Mouse (Mus musculus): ENCODE results near the gene Sox5. TPM values are rescaled to one million over a fixed set of nuclear protein-coding genes. Genes with fewer than 3 reads are reported as not detected.
A peak's percentile ranks its signal among the peaks of the same experiment; 100 is the strongest.

Gene Sox5
- total and polyA plus RNA-seq, 3 experiments = 1.7 to 3.4 (median 2.4) TPM

DNA sequence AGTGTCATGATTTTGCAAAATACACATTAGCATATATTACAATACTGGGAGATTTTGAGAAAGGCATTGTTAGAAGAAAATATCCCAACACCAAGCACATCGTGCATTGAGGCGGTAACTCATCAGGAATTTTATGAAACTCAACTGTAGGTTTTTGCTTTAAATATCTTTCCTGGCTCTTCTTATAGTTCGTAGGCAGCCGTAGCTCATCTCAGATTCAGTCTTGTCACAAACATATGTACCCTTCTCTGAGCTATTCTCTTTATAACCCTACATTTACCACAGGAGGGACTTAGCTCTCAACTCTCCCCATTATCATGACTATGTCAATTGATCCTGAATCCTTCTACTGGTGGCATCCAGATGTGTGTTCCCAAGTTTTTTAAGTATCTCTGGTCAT, 705.4 kb downstream of the Sox5 start:
- Histone ChIP-seq H3K27me3 (ENCODE audit: control insufficient read depth, insufficient read depth, low read length) (no peaks in the 10 kb centered on the region), H3K27ac (no peak overlapping the region), H3K4me1 (ENCODE audit: control insufficient read depth, insufficient read depth, low read length) (no peaks in the 10 kb centered on the region), H3K4me3 (no peak overlapping the region), H3K36me3 (ENCODE audit: control insufficient read depth, insufficient read depth, low read length) (no peaks in the 10 kb centered on the region), H3K9ac (ENCODE audit: low read depth, low read length) (no peak overlapping the region), H3K79me2 (replicated peaks; ENCODE audit: control insufficient read depth, insufficient read depth, low read length) (no peaks in the 10 kb centered on the region)
- 95% methylated on average over 4 of the region's 4 CpGs for WGBS
- intact Hi-C loops (cut with DNase I) = no loop called here
- TF ChIP-seq CTCF (IDR thresholded peaks at IDR 0.05) = no peak
- no peak for TF ChIP-seq POLR2A (IDR thresholded peaks at IDR 0.05; ENCODE audit: insufficient read depth, low read depth, low read length)
- TF ChIP-seq EP300 (IDR thresholded peaks at IDR 0.05; ENCODE audit: insufficient read depth, low read depth, low read length) = no peak
- DNase-seq = no peak

DNA sequence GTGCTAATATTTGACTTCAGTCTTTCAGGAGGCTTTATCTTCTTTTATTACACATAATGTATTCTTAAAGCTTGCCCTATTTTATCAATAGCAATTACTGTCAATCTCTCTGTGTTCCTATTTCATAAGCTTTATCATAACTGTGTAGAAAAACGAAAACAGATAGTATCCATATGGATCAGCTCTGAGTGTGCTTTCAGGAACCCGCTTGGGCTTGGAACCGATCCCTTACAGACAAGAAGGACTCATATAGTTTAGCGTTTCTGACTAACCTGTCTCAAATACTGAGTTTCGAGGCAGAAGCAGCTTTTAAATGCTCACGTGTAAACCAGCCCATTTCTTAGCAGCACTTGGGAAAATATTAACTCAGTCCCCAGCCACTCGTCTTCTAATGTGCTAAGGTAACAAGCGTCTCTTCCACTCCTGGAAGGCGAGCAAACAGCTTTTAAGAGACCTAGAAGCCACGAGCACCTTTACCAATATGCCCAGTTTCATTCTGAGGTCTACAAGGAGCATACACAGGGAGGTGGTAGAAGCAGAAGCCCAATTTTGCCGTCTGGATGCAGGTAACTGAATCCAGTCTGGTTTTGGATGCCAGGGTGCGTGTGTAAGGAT, 706.3 kb downstream of the Sox5 start:
- intact Hi-C loops (cut with DNase I) = no loop called here
- no peaks in the 10 kb centered on the region for H3K27me3 ChIP-seq (ENCODE audit: control insufficient read depth, insufficient read depth, low read length)
- TF ChIP-seq EP300 (IDR thresholded peaks at IDR 0.05; ENCODE audit: insufficient read depth, low read depth, low read length) (no peak), CTCF (IDR thresholded peaks at IDR 0.05) (no peak), POLR2A (IDR thresholded peaks at IDR 0.05; ENCODE audit: insufficient read depth, low read depth, low read length) (no peak)
- no peak overlapping the region for H3K4me3 ChIP-seq
- no peak overlapping the region for H3K9ac ChIP-seq (ENCODE audit: low read depth, low read length)
- H3K79me2 ChIP-seq (replicated peaks; ENCODE audit: control insufficient read depth, insufficient read depth, low read length) = no peaks in the 10 kb centered on the region
- H3K27ac ChIP-seq = no peak overlapping the region
- WGBS = 77% methylated on average over 12 of the region's 12 CpGs
- H3K4me1 ChIP-seq (ENCODE audit: control insufficient read depth, insufficient read depth, low read length) = no peaks in the 10 kb centered on the region
- no peak for DNase-seq
- H3K36me3 ChIP-seq (ENCODE audit: control insufficient read depth, insufficient read depth, low read length) = no peaks in the 10 kb centered on the region

DNA sequence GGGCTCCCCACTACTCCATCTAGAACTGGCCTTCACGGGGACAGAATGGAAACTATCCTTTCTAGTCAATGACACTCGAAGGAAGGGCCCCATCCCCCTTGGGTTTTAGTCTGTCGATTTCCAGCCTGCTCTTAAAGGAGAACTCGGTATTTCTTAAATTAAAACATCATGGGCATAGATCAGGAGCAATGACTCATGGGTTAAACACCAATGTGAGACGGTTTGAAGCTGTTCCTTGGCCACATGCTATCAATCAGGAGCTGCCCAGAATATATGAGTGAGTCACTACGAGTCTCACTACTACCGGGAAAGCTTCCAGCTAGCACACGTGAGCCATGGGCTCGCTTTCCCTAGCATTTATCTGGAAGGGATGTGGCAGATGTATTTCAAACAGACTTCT, 707.0 kb downstream of the Sox5 start:
- intact Hi-C loops (cut with DNase I) = no loop called here
- no peaks in the 10 kb centered on the region for H3K4me1 ChIP-seq (ENCODE audit: control insufficient read depth, insufficient read depth, low read length)
- no peak overlapping the region for H3K4me3 ChIP-seq
- H3K36me3 ChIP-seq (ENCODE audit: control insufficient read depth, insufficient read depth, low read length) = no peaks in the 10 kb centered on the region
- no peaks in the 10 kb centered on the region for H3K27me3 ChIP-seq (ENCODE audit: control insufficient read depth, insufficient read depth, low read length)
- H3K79me2 ChIP-seq (replicated peaks; ENCODE audit: control insufficient read depth, insufficient read depth, low read length) = no peaks in the 10 kb centered on the region
- no peak for TF ChIP-seq POLR2A (IDR thresholded peaks at IDR 0.05; ENCODE audit: insufficient read depth, low read depth, low read length)
- no peak for TF ChIP-seq CTCF (IDR thresholded peaks at IDR 0.05)
- TF ChIP-seq EP300 (IDR thresholded peaks at IDR 0.05; ENCODE audit: insufficient read depth, low read depth, low read length) = no peak
- no peak overlapping the region for H3K9ac ChIP-seq (ENCODE audit: low read depth, low read length)
- 26% methylated on average over 9 of the region's 9 CpGs for WGBS
- DNase-seq = peak; percentile 28 to 57
- H3K27ac ChIP-seq = no peak overlapping the region

DNA sequence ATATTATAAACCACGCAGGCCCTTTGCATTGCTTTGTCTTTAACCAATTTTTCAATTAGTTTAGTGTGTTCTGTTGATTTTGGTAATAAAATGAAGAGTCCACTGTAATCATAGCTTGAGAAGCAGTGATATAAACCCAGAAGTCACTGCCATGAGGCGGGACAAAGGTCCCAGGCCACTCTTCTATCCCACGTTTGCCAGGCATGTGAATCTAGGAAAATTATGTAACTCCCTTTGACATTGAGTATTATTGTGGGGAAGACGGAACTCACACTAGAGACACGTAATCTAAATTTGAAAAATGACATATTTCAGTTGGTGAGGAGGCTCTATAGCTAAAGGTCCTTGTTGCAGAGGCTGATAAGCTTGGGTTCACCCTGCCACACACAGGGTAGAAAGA, 711.3 kb downstream of the Sox5 start:
- intact Hi-C loops (cut with DNase I) = no loop called here
- H3K27me3 ChIP-seq (ENCODE audit: control insufficient read depth, insufficient read depth, low read length) = no peaks in the 10 kb centered on the region
- 74% methylated on average over 5 of the region's 5 CpGs for WGBS
- no peaks in the 10 kb centered on the region for H3K79me2 ChIP-seq (replicated peaks; ENCODE audit: control insufficient read depth, insufficient read depth, low read length)
- no peaks in the 10 kb centered on the region for H3K36me3 ChIP-seq (ENCODE audit: control insufficient read depth, insufficient read depth, low read length)
- no peak overlapping the region for H3K4me3 ChIP-seq
- H3K9ac ChIP-seq (ENCODE audit: low read depth, low read length) = no peak overlapping the region
- no peak overlapping the region for H3K27ac ChIP-seq
- no peaks in the 10 kb centered on the region for H3K4me1 ChIP-seq (ENCODE audit: control insufficient read depth, insufficient read depth, low read length)
- TF ChIP-seq EP300 (IDR thresholded peaks at IDR 0.05; ENCODE audit: insufficient read depth, low read depth, low read length) (no peak), POLR2A (IDR thresholded peaks at IDR 0.05; ENCODE audit: insufficient read depth, low read depth, low read length) (no peak), CTCF (IDR thresholded peaks at IDR 0.05) (no peak)
- no peak for DNase-seq

DNA sequence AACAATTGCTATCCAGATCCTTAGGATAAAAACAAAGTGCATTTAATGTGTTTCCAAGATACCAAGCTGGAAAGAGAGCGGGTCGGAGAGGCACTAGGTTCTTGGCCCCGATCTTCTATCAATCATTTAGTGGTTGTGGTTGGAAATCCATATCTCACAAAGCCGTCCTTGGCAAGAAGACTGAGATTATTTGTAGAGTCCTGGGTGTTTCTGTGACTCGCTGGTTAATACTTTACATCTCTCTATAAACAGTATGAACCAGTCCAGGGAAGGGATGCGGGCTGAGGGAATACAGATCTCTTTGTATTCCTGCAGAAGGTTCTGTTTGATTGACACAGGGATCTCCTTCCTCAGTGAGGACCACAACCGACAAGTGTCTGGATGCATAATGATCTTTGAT, 714.3 kb downstream of the Sox5 start:
- Histone ChIP-seq H3K79me2 (replicated peaks; ENCODE audit: control insufficient read depth, insufficient read depth, low read length) (no peaks in the 10 kb centered on the region), H3K27me3 (ENCODE audit: control insufficient read depth, insufficient read depth, low read length) (no peaks in the 10 kb centered on the region), H3K36me3 (ENCODE audit: control insufficient read depth, insufficient read depth, low read length) (no peaks in the 10 kb centered on the region), H3K4me3 (no peak overlapping the region), H3K27ac (no peak overlapping the region), H3K9ac (ENCODE audit: low read depth, low read length) (no peak overlapping the region), H3K4me1 (ENCODE audit: control insufficient read depth, insufficient read depth, low read length) (no peaks in the 10 kb centered on the region)
- intact Hi-C loops (cut with DNase I) = no loop called here
- 83% methylated on average over 7 of the region's 7 CpGs for WGBS
- no peak for TF ChIP-seq POLR2A (IDR thresholded peaks at IDR 0.05; ENCODE audit: insufficient read depth, low read depth, low read length)
- no peak for TF ChIP-seq EP300 (IDR thresholded peaks at IDR 0.05; ENCODE audit: insufficient read depth, low read depth, low read length)
- no peak for TF ChIP-seq CTCF (IDR thresholded peaks at IDR 0.05)
- DNase-seq = no peak

DNA sequence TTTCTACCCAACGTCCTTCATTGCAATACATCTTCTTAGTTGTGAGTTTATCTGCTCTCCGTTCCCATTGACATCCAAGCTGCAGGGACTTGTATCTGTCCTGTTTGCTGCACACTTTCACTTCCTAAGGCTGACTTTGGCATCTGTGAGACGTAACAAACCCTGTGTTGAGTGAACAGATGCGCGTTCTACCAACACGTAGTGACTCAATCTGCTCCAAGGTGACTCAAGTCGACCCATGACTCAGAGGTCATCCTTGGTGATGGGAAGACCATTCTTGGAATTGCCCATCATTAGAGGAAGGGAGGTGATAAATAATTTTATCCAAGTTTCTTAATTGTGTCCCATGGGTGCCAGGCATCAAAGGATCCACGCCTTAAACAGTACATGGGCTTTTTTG, 719.3 kb downstream of the Sox5 start:
- Histone ChIP-seq H3K79me2 (replicated peaks; ENCODE audit: control insufficient read depth, insufficient read depth, low read length) (no peaks in the 10 kb centered on the region), H3K27me3 (ENCODE audit: control insufficient read depth, insufficient read depth, low read length) (no peaks in the 10 kb centered on the region), H3K27ac (no peak overlapping the region), H3K9ac (ENCODE audit: low read depth, low read length) (no peak overlapping the region), H3K4me1 (ENCODE audit: control insufficient read depth, insufficient read depth, low read length) (no peaks in the 10 kb centered on the region), H3K36me3 (ENCODE audit: control insufficient read depth, insufficient read depth, low read length) (no peaks in the 10 kb centered on the region), H3K4me3 (no peak overlapping the region)
- DNase-seq = no peak
- intact Hi-C loops (cut with DNase I) = no loop called here
- TF ChIP-seq CTCF (IDR thresholded peaks at IDR 0.05) (no peak), POLR2A (IDR thresholded peaks at IDR 0.05; ENCODE audit: insufficient read depth, low read depth, low read length) (no peak), EP300 (IDR thresholded peaks at IDR 0.05; ENCODE audit: insufficient read depth, low read depth, low read length) (no peak)
- 81% methylated on average over 8 of the region's 8 CpGs for WGBS

All from heart, adult 2 months (tissue).